Comparison of ENCODE assay signal across 9 mouse cellular contexts in the genomic region with DNA sequence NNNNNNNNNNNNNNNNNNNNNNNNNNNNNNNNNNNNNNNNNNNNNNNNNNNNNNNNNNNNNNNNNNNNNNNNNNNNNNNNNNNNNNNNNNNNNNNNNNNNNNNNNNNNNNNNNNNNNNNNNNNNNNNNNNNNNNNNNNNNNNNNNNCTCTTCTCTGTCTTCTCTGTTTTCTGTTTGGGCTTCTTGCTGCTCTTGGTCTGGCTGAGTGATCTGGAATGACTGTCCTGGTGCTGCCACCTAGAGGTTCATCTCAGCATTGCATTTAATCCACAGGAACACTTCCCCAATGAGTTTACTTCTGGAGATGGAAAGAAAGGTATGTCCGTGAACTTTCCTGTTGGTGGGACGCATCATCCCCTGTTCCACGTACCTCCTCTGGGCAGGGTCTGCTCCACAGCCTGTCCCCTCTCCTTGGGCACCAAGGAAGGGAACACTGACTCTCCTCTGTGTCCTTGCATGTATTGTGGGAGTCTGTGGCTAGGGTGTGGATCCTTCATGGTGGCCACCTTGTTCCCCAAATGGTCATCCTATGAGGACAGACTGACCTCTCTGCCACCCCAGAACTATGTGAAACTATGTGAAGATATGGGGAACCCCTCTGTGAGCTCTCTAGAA. TPM values are rescaled to one million over a fixed set of nuclear protein-coding genes. Genes with fewer than 3 reads are reported as not detected.
A peak's percentile ranks its signal among the peaks of the same experiment; 100 is the strongest.
DNase-seq lines count a peak whose midpoint lies in the region; ATAC-seq and TF ChIP-seq lines count a peak whose summit lies in the region.
"Had no signal": no experiment of that assay in that cellular context is flagged by ENCODE, and none has a peak within 500 bp of the region (broad histone marks: within the 10 kb centered on the region; RNA-seq: fewer than 3 reads in every experiment).

No protein-coding gene starts in this region.

- H3K4me3 ChIP-seq in C2C12 (ENCODE audit: insufficient read depth, poor library complexity, severe bottlenecking): no peak overlapping the region
- no peak overlapping the region for H3K4me3 ChIP-seq in embryonic facial prominence, embryonic 10.5 days
- no peak overlapping the region for H3K4me3 ChIP-seq in liver, adult 2 months (ENCODE audit: insufficient read depth, low read depth, low read length)
- H3K4me3 ChIP-seq in stomach, embryonic 16.5 days (replicated peaks; ENCODE audit: low read length): no peak overlapping the region
- H3K4me3 ChIP-seq: embryonic facial prominence, embryonic 15.5 days had no signal

- 0 out of 2 replicates have a peak, but pooled peaks have one; percentile 22 for ATAC-seq in stomach, embryonic 16.5 days (ENCODE audit: insufficient read depth, low FRiP score)

- 0 out of 2 replicates have a peak, but pooled peaks cover 4% of the 10 kb centered on the region for H3K4me1 ChIP-seq in embryonic facial prominence, embryonic 10.5 days
- H3K4me1 ChIP-seq in liver, adult 2 months (ENCODE audit: control insufficient read depth, insufficient read depth, low read length): no peaks in the 10 kb centered on the region
- peaks cover 5% of the 10 kb centered on the region; the same call in 1 of the 2 replicates for H3K4me1 ChIP-seq in stomach, embryonic 16.5 days (ENCODE audit: control insufficient read depth, insufficient read depth, low read length)
- H3K4me1 ChIP-seq: embryonic facial prominence, embryonic 15.5 days had no signal

- peak; percentile 47 for TF ChIP-seq CTCF in C2C12 (IDR thresholded peaks at IDR 0.05; ENCODE audit: control insufficient read depth, insufficient read depth, insufficient read length)
- TF ChIP-seq CTCF in liver, adult 2 months (IDR thresholded peaks at IDR 0.05; ENCODE audit: low read depth, low read length): peak; percentile 67

- no peak overlapping the region for H3K27ac ChIP-seq in embryonic facial prominence, embryonic 10.5 days (replicated peaks)
- H3K27ac ChIP-seq in liver, adult 2 months (replicated peaks; ENCODE audit: insufficient read depth, low read depth, low read length): no peak overlapping the region
- no peak overlapping the region for H3K27ac ChIP-seq in stomach, embryonic 16.5 days (ENCODE audit: low read length)
- H3K27ac ChIP-seq: embryonic facial prominence, embryonic 15.5 days had no signal

- H3K4me2 ChIP-seq in stomach, embryonic 16.5 days (ENCODE audit: low read depth, low read length): no peak overlapping the region
- H3K4me2 ChIP-seq: embryonic facial prominence, embryonic 15.5 days had no signal

- H3K36me3 ChIP-seq in C2C12 (ENCODE audit: control insufficient read depth, insufficient read depth): no peaks in the 10 kb centered on the region
- H3K36me3 ChIP-seq in embryonic facial prominence, embryonic 10.5 days (replicated peaks): no peaks in the 10 kb centered on the region
- H3K36me3 ChIP-seq in liver, adult 2 months (ENCODE audit: control insufficient read depth, insufficient read depth, low read length): peaks cover 53% of the 10 kb centered on the region
- no peaks in the 10 kb centered on the region for H3K36me3 ChIP-seq in stomach, embryonic 16.5 days (ENCODE audit: control insufficient read depth, insufficient read depth, low read length)
- H3K36me3 ChIP-seq: embryonic facial prominence, embryonic 15.5 days had no signal

- no peaks in the 10 kb centered on the region for H3K27me3 ChIP-seq in C2C12 (ENCODE audit: control insufficient read depth, insufficient read depth, insufficient read length)
- no peaks in the 10 kb centered on the region for H3K27me3 ChIP-seq in embryonic facial prominence, embryonic 10.5 days (replicated peaks; ENCODE audit: low read depth, poor library complexity, severe bottlenecking)
- H3K27me3 ChIP-seq in liver, adult 2 months (ENCODE audit: control insufficient read depth, insufficient read depth, low read length): no peaks in the 10 kb centered on the region
- no peaks in the 10 kb centered on the region for H3K27me3 ChIP-seq in stomach, embryonic 16.5 days (ENCODE audit: control insufficient read depth, insufficient read depth, low read length)
- H3K27me3 ChIP-seq: embryonic facial prominence, embryonic 15.5 days had no signal

- no peak overlapping the region for H3ac ChIP-seq in C2C12 (ENCODE audit: control insufficient read depth, insufficient read length, low read depth)

- no peak for TF ChIP-seq POLR2A in liver, adult 2 months (IDR thresholded peaks at IDR 0.05; ENCODE audit: extremely low read depth, insufficient read depth, low read length)

- WGBS in embryonic facial prominence, embryonic 10.5 days: 26% methylated on average over 3 of the region's 3 CpGs
- WGBS in liver, adult 2 months: 49% methylated on average over 3 of the region's 3 CpGs
- WGBS in stomach, embryonic 16.5 days: 14% methylated on average over 3 of the region's 3 CpGs

- H3K9ac ChIP-seq in liver, adult 2 months (ENCODE audit: low read depth, low read length): no peak overlapping the region
- H3K9ac ChIP-seq in stomach, embryonic 16.5 days (ENCODE audit: low read length): no peak overlapping the region
- H3K9ac ChIP-seq: embryonic facial prominence, embryonic 15.5 days had no signal

- peak; percentile 67 for DNase-seq in adrenal gland, postnatal 25 days
- peak; percentile 82 for DNase-seq in embryonic facial prominence, embryonic 10.5 days (ENCODE audit: low spot score)
- peak; percentile 54 to 87 for DNase-seq in heart, adult 9 months (ENCODE audit: low spot score in 2 of 2)
- peak; percentile 91 for DNase-seq in kidney, postnatal 10 days
- DNase-seq in liver, adult 2 months (ENCODE audit: extremely low read depth, low read depth, low spot score): peak; percentile 62
- DNase-seq in natural killer cell, adult 2 months (ENCODE audit: low spot score in 2 of 2): peak; percentile 80 to 84

- peaks cover under 1% of the 10 kb centered on the region; the same call in 1 of the 2 replicates for H3K9me3 ChIP-seq in embryonic facial prominence, embryonic 10.5 days
- no peaks in the 10 kb centered on the region for H3K9me3 ChIP-seq in stomach, embryonic 16.5 days (replicated peaks; ENCODE audit: control insufficient read depth, low read length)
- H3K9me3 ChIP-seq: embryonic facial prominence, embryonic 15.5 days had no signal

- H3K79me2 ChIP-seq in C2C12 (ENCODE audit: control insufficient read depth, insufficient read depth): no peaks in the 10 kb centered on the region
- H3K79me2 ChIP-seq in liver, adult 2 months (ENCODE audit: control insufficient read depth, insufficient read depth, low read length): no peaks in the 10 kb centered on the region

- H3K79me3 ChIP-seq in C2C12 (ENCODE audit: low read depth): no peaks in the 10 kb centered on the region

TF ChIP-seq in C2C12, 6 proteins besides CTCF, POLR2A, EP300 and RAD21:
- TF ChIP-seq MAX (IDR thresholded peaks at IDR 0.05) (no peak), MYOD1 (IDR thresholded peaks at IDR 0.05; ENCODE audit: control insufficient read depth, insufficient read length, low read depth) (no peak), MYOG (IDR thresholded peaks at IDR 0.05; ENCODE audit: control insufficient read depth, extremely low read depth, insufficient read length) (no peak), CEBPB (IDR thresholded peaks at IDR 0.05; ENCODE audit: low read depth) (no peak), FOSL1 (IDR thresholded peaks at IDR 0.05; ENCODE audit: insufficient read depth, low read length, poor library complexity, severe bottlenecking) (no peak)

RNA-seq across cellular contexts. Expression of gene Upb1, which starts 35.8 kb away (rescaled TPM):
- polyA plus RNA-seq in C2C12 (2012; fragmentation: generic; extraction: Trizol): 0.06 TPM
- 0.36 and 3.0 TPM in 2 replicates for total RNA-seq in adrenal gland, postnatal 25 days (2021)
- 0.14 TPM in 1 of 2 replicates, not detected in the other for polyA plus RNA-seq in embryonic facial prominence, embryonic 10.5 days (2016; fragmentation: Nextera tagmentation; extraction: Ambion mirVana)
- total RNA-seq in liver, adult 2 months (2014; rRNA removed): 220 and 232 TPM in 2 replicates
- 120 and 125 TPM in 2 replicates for polyA plus RNA-seq in liver, adult 2 months (2012; rRNA removed)
- 4.3 and 5.8 TPM in 2 replicates for polyA plus RNA-seq in stomach, embryonic 16.5 days (2015; fragmentation: Nextera tagmentation; extraction: Ambion mirVana)

Comparison
In these comparisons a context has a peak if more than half of its experiments do, and no peak if none do; other contexts are left out.
1. RNA of gene Upb1, which starts 35.8 kb away (polyA plus RNA-seq): 120 to 125 TPM in liver, adult 2 months; 4.3 to 5.8 TPM in stomach, embryonic 16.5 days, 0.14 TPM in embryonic facial prominence, embryonic 10.5 days and 0.06 TPM in C2C12 (single experiment); every median in the first group is over 10 times any median in the second.
2. Peak in every context shown above with its lines, with median percentiles within 50 percentile points of each other: DNase-seq.